Mouse (Mus musculus): ENCODE measurements around the gene Lsm7.

Lsm7 gene

DNA sequence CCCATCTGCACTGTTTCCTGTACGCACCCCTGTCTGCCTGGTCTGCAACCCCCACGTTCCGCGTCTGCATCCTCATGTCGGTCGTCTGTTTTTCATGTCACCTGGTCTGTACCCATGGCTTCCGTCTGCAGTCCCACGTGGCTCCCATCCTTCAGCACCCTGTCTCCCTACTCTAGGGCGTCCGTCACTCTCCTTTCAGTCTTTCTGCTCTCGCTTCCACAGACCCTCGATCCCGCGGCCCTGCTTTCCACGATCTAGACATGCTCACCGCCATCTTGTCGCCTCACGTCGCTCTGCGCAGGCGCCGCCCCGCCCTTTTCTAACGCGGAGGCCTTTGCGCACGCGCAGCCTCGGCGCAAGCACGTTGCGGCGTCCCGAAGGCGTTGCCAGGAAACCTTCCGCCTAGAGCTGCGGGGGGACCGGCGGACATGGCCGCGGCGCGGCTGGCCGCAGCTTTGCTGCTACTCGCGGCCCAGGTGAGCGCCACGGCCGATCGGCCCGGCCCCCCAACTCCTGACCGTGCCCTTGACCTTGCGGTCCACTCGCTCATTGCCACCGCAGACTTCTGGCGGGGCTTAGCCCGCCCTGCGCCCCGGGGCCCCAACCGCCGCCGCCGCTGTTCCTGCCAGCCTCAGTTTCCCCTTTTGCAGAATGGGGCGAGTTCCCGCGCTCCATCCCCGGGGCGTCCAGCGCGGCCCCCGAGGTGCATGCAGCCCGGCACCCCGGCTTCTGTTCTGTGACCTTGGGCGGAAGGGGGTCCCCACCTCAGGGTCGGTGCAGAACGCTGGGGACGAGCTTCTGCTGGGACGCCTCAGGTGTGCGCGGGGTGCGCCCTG is at the start of gene Lsm7, which contains the start of gene Sppl2b:
TSS of gene Lsm7 (minus strand) at position 297 of the 836 bp plus-strand sequence.
TSS of gene Sppl2b (plus strand) at position 363 of the 836 bp plus-strand sequence.
- peak; percentile 96 for DNase-seq (ENCODE audit: low read depth, low spot score)

DNA sequence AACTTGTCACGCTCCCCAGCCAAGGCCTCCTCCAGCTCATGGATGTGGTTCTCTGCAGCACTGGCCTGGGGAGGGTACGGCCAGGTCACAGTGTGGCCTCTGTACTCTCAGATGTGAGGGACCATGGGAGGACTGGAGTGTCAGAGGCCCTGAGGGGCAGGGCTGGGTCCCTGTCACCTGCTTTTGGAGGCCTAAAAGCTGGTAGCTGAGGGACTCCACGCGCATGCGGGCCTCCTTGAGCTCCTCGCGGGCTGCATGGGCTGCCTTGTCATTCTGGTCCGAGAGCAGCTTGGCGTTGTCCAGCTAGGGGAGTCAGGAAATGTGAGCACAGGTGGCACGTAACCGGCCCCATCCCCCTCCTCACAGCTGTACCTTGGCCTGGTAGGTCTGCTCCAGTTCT is 49.7 kb upstream of the Lsm7 start:
- no peak for DNase-seq (ENCODE audit: low read depth, low spot score)

DNA sequence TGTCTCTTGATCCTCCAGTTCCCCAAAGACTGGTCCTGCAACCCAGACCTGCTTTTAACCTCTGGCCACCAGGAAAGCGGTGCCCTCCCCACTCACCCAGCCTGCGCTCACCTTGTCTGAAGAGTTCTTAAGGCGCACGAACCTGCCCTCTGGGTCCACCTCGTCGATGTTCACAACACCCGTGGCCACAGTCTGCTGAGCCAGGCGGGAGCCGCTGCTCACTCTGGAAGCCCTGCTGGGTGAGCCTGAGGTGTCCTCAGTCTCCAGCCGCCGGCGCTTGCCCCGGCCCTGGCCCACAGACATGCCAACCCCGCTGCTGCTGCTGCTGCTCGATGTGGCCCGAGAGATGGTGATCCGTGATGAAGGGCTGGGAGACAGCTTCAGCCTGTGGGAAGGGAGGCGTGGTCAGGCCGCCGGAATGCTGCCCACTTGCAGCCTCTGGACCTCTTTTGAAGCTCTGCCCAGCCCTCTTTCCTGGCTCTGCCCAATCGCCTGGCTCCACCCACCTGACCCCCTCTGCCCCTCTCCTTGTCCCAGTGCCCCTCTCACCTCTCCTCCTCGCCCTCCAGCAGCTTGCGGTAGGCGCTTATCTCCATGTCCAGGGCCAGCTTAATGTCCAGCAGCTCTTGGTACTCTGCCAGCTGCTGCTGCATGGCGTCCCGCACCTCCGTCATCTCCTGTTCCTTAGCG is 49.1 kb upstream of the Lsm7 start:
- no peak for DNase-seq (ENCODE audit: low read depth, low spot score)

- DNase-seq (ENCODE audit: low read depth, low spot score) = no peak
Measured at GRCm38 (mm10) chr10:80903282-80903681, 48.3 kb upstream of the Lsm7 start.

GRCm38 (mm10) chr10:80902273-80902940 is 47.4 kb upstream of the Lsm7 start:
- no peak for DNase-seq (ENCODE audit: low read depth, low spot score)

- no peak for DNase-seq (ENCODE audit: low read depth, low spot score)
Measured at GRCm38 (mm10) chr10:80901409-80902272, 46.6 kb upstream of the Lsm7 start.

DNA sequence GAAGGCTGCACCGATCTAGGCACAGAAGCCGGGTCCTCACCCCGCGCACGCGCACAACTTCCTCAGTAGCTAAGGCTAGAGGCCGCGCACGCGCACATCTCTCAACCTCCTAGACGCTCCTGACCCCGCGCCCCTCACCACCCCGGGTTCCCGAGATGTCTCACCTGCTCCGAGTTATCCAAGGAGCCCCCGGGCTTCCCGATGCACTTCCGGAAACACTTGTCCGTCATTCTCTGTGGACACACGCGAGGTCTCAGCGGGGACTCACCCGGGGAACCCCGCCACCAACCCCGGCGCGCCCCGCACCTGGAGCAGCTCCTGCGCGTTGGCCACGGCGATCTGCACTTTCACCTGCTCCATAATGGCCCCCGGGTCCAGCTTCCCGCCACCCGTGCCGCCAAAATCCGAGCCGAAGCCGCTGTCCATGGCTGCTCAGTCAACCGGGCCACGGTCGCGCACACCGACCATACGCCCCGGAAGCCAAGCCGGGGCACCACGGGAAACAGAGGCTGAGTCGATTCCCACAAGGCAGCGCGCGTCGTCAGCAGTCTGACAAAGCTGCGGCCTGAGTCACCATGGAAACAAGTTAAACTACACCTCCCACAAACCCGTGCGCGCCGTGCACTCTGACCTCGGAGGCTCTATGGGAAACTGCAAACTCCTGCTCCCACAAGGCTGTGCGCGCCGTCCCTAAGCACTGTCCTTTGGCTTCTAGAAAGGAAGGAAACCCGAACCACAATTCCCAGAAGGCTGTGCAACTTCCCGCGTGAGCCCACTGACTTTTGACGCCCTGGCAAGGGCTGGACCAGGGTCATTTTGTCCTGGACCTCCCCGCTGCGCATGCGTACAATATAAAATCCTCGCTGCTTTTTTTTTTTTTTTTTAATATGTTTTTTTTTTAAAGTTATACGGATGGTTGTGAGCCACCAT is 45.6 kb upstream of the Lsm7 start, which contains the start of gene Timm13:
TSS of gene Timm13 (minus strand) at position 652 of the 930 bp plus-strand sequence.
- DNase-seq (ENCODE audit: low read depth, low spot score) = peak; percentile 99

DNA sequence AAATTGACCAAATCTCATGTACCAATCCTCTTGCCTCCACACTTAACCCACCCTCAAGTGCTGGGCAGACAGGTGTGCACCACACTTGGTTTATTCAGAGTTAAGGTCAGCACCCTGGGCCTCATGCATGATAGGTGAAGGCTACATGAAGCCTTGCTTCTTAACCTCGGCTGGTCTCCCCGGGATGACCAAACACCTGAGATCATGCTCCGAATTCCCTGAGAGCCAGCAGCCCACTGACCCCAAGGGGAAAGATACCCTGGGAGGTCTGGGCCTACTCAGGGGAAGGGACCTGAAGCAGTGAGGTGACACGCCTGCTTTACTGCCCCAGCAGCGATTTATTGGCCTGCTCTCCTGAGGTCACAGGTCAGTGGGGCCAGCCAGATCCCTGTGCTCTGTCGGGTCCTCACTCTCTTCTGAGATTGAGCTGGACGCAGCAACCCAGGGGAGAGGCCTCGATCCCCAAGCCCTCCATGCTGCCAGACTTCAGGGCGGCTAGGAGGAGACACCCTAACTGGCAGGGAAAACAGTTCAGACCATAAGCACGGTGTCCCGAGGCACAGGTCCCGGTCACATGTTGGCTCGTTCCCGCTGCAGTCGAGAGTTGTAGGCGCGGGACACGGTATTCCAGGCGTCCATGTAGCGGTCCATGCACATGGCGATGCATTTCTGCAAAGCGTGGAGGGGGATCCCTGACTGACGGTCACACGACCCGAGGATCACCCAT is 44.7 kb upstream of the Lsm7 start:
- DNase-seq (ENCODE audit: low read depth, low spot score) = no peak

DNA sequence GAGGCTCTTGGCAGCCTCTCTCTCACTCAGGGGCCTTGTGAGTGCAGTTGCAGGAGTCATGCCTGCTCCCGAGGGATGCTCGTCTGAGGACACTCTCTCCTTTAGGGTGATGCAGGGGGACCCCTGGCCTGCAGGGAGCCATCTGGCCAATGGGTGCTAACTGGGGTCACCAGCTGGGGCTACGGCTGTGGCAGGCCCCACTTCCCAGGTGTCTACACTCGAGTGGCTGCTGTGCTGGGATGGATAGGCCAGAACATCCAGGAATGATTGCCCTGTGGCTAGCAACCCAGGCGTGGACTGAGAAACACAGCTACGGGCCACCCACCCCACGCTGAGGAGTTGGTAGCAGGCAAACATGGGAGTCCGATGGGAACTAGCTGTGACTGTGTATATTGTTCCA is 44.1 kb upstream of the Lsm7 start:
- no peak for DNase-seq (ENCODE audit: low read depth, low spot score)

DNA sequence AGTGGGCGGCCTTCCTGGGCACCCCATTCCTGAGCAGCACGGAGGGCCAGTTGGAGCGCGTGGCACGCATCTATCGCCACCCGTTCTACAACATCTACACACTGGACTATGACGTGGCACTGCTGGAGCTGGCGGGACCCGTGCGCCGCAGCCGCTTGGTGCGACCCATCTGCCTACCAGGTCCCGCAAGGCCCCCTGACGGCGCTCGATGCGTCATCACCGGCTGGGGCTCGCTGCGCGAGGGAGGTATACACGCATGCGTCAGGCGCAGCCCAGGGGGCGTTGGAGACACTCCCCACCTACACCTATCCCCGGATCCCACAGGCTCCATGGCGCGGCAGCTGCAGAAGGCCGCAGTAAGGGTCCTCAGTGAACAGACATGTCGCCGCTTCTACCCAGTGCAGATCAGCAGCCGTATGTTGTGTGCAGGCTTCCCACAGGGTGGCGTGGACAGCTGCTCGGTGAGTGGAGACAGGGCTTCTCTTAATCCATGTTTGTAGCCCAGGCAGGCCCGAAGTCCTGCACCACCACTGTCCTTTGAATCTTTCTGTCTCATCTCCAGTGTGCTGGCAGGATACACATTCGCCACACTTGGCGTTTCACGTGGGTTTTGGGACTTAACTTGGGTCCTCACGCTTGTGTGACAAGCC is 43.0 kb upstream of the Lsm7 start:
- DNase-seq (ENCODE audit: low read depth, low spot score) = no peak

DNA sequence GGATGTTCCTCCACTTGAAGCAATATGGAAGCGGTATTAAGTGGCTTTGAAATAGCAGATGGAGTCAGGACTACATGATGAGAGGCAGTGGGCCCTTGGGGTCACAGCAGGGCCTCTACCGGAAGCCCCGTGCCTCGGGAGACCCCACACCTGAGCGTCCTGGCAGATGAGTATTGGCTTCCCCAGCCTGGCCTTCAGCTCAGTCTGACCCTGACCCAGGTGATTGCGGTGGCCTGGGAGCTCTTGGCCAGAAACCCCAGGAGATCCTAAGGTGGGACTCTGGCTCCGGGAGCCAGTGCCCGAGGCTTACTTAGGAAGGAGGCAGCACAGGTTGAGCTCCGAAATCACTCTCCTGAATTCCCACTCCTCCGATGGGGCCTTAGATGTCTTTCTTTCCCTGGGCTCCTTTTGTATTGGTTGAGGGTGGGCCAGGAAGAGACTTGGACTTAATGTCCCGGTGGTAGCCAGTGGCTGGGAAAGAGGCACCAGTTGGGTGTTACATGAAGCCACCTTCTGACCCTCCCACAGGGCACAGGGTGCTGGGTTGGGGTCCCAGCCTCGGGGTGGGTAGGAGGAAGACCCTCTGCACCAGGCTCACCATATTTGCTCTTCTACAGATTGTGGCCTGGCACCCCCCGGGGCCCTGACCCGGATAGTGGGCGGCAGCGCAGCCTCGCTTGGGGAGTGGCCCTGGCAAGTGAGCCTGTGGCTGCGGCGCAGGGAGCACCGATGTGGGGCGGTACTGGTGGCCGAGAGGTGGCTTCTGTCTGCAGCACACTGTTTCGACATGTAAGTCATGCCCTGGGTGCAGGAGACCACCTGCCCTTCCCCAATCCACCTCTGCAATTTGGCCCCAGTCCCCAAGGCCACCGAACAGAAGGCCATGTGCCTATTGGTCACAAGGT is 41.8 kb upstream of the Lsm7 start:
- DNase-seq (ENCODE audit: low read depth, low spot score) = no peak

DNA sequence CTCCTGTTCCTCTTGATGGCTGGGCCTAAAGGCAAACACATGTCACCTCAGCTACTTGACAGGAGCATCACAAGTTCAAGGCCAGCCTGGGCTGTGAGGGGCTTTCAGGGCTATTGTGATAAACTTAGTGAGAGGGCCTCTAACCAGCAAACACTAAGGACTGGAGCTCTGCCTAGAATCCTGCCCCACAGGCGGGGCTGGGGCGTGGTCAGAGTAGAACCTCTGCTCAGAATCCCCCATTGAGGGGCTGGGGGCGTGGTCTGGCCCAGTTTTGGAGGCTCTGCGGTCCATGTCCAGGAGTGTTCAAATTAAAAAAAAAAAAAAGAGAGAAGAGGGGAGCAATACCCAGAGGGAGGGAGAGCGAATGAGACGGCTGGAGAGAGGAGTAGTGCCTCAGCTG is 40.7 kb upstream of the Lsm7 start:
- no peak for DNase-seq (ENCODE audit: low read depth, low spot score)

DNA sequence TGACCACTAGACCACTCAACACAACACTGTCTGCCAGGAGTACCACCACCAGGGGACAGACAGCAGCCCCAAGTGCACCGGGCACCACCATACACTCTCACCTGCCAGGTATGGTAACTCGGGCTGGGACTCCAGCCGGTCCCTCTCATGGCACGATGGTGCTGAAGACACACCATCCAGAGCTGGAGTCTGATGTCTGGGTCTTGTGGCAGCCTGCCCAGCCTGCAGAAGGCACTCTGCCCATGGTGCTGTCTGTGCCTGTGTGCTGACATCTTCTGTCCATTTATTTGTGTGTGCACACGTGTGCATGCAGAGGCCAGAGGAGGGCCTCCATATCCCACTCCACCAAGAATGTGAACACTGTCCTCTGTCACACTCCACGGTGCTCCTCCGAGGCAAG is 40.1 kb upstream of the Lsm7 start:
- no peak for DNase-seq (ENCODE audit: low read depth, low spot score)

DNA sequence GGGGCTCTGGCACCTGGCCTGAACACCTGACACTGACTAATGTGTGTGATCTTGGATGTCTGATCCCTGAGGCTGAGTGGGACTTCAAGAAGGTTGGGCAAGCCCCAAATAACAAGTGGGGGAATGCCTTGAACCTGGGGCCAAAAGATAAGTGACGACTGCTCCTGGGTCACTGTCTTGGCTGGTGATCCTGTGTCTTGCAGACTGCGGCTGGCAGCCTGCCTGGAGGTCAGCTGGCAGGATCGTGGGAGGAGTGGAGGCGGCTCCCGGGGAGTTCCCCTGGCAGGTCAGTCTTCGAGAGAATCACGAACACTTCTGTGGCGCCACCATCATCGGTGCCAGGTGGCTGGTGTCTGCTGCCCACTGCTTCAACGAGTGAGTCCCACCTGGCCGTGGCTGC is 32.2 kb upstream of the Lsm7 start:
- DNase-seq (ENCODE audit: low read depth, low spot score) = no peak

GRCm38 (mm10) chr10:80881301-80881700 is 26.3 kb upstream of the Lsm7 start:
- DNase-seq (ENCODE audit: low read depth, low spot score) = peak; percentile 80

DNA sequence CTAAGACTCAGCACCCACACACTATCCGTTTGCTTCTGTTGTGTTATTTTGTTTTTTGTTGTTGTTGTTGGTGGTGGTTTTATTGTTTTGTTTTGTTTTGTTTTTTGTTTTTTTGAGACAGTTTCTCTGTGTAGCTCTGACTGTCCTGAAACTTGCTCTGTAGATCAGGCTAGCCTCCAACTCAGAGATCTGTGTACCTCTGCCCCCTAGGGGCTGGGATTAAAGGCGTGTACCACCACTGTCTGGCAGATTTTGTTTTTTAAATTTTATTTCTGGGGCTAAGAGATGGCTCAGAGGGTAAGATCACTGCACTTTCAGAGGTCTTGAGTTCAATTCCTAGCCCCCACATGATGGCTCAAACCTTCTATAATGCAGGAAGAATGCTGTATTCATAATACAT is 25.9 kb upstream of the Lsm7 start:
- DNase-seq (ENCODE audit: low read depth, low spot score) = peak; percentile 40

- peak; percentile 69 for DNase-seq (ENCODE audit: low read depth, low spot score)
Measured at GRCm38 (mm10) chr10:80880131-80880641, 25.2 kb upstream of the Lsm7 start.

DNA sequence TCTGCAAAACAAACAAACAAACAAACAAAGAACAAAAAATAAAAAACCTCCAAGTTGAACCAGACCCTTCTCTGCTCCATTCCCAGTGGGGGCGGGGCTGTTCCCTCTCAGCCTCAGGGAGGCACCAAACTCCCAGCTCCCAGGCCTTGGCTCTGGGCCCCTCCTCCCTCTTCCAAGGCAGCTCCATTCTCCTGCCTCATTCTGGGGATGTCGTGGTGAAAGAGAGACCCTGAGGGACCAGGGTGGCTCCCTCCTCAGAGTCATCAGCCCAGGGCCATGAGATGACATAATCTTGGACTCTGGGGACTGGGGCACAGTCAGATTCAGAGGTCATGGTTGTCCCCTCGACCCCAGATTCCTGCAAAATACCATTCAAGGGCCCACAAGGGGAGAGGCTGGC is 21.6 kb upstream of the Lsm7 start:
- no peak for DNase-seq (ENCODE audit: low read depth, low spot score)

All from CD4-positive helper T cell, adult 2 months (primary cell).